Mouse (Mus musculus) liver, embryonic 16.5 days (tissue): Measurements from ENCODE around the gene Gga3. TPM values are rescaled to one million over a fixed set of nuclear protein-coding genes. Genes with fewer than 3 reads are reported as not detected.

Experiments used
- ATAC-seq: fragments of 200-750 bp; cut with Nextera tagmentation; 2 replicates; pipeline ENCODE4 v1.8.0; 2017; ENCODE audit warnings: low read depth, mild to moderate bottlenecking, moderate number of reproducible peaks, moderate library complexity
- H3K27ac ChIP-seq: fragments of 300-500 bp; sonication (generic); 2 replicates; pipeline ENCODE4 v1.5.1; 2014; ENCODE audit warnings: mild to moderate bottlenecking, low read length
- H3K27me3 ChIP-seq: fragments of 300-500 bp; sonication (generic); 2 replicates; pipeline ENCODE4 v1.6.1; 2014; ENCODE audit warnings: low read depth, low read length, mixed read lengths; ENCODE audit not compliant: control insufficient read depth, insufficient read depth
- H3K36me3 ChIP-seq: fragments of 300-500 bp; sonication (generic); 2 replicates; pipeline ENCODE4 v1.6.1; 2014; ENCODE audit warnings: mild to moderate bottlenecking; ENCODE audit not compliant: control insufficient read depth, insufficient read depth
- H3K4me1 ChIP-seq: fragments of 300-500 bp; sonication (generic); 2 replicates; pipeline ENCODE4 v1.6.1; 2014; ENCODE audit warnings: low read depth, low read length, mixed read lengths; ENCODE audit not compliant: control insufficient read depth
- H3K4me2 ChIP-seq: fragments of 300-500 bp; sonication (generic); 2 replicates; pipeline ENCODE4 v1.6.1; 2014; ENCODE audit warnings: low read depth, low read length, mixed read lengths
- H3K4me3 ChIP-seq: fragments of 300-500 bp; sonication (generic); 2 replicates; pipeline ENCODE4 v1.5.1; 2014; ENCODE audit warnings: low read depth, mild to moderate bottlenecking, low read length
- H3K9ac ChIP-seq: fragments of 300-500 bp; sonication (generic); 2 replicates; pipeline ENCODE4 v1.6.1; 2014; ENCODE audit warnings: low read depth, low read length
- H3K9me3 ChIP-seq: fragments of 300-500 bp; sonication (generic); replicated peaks from 2 replicates; pipeline ENCODE4 v1.6.1; 2016; ENCODE audit warnings: low read length; ENCODE audit not compliant: control insufficient read depth
- WGBS: fragments of 180-500 bp; shearing (Covaris S2); extraction: QIAGEN DNeasy Blood & Tissue Kit; methylation state at CpG from one replicate; pipeline ENCODE4 v1.1.7; 2014; ENCODE audit not compliant: insufficient replicate concordance; 5-methylcytosine and 5-hydroxymethylcytosine counted together
- polyA plus RNA-seq: library from polyadenylated mRNA; unstranded; fragments of >200 nt; fragmentation: Nextera tagmentation; extraction: Ambion mirVana; gene quantifications from 2 replicates; pipeline ENCODE4 v1.2.1, GENCODE M21; 2015

Gene Gga3
- polyA plus RNA-seq, 1 experiment from 2014 or later, result 7.9 TPM

- peak overlapping the region; percentile 83 for H3K9ac ChIP-seq
- ATAC-seq, result no peak
- 42% methylated on average over 11 of the region's 11 CpGs for WGBS
- peak overlapping the region; percentile 85 for H3K4me3 ChIP-seq
- H3K9me3 ChIP-seq, result no peaks in the 10 kb centered on the region
- peak overlapping the region; percentile 95 for H3K4me2 ChIP-seq
- H3K4me1 ChIP-seq, result peaks cover 15% of the 10 kb centered on the region
- no peaks in the 10 kb centered on the region for H3K27me3 ChIP-seq
- peaks cover 3% of the 10 kb centered on the region; the same call in 1 of the 2 replicates for H3K36me3 ChIP-seq
- peak overlapping the region; percentile 77 for H3K27ac ChIP-seq
Observed at GRCm38 (mm10) chr11:115626824-115627616, 23.2 kb upstream of the Gga3 start.

GRCm38 (mm10) chr11:115625877-115626276 is 22.0 kb upstream of the Gga3 start:
- Histone ChIP-seq H3K36me3 (peaks cover 3% of the 10 kb centered on the region; the same call in 1 of the 2 replicates), H3K4me3 (no peak overlapping the region), H3K9ac (no peak overlapping the region), H3K9me3 (no peaks in the 10 kb centered on the region), H3K27ac (no peak overlapping the region), H3K4me1 (peaks cover 10% of the 10 kb centered on the region), H3K4me2 (no peak overlapping the region), H3K27me3 (no peaks in the 10 kb centered on the region)
- no peak for ATAC-seq
- WGBS, result 75% methylated on average over 9 of the region's 9 CpGs

- WGBS, result 69% methylated on average over 9 of the region's 9 CpGs
- no peak overlapping the region for H3K4me2 ChIP-seq
- H3K36me3 ChIP-seq, result peaks cover 3% of the 10 kb centered on the region; the same call in 1 of the 2 replicates
- no peak overlapping the region for H3K9ac ChIP-seq
- no peaks in the 10 kb centered on the region for H3K9me3 ChIP-seq
- ATAC-seq, result no peak
- H3K27ac ChIP-seq, result no peak overlapping the region
- no peak overlapping the region for H3K4me3 ChIP-seq
- H3K27me3 ChIP-seq, result no peaks in the 10 kb centered on the region
- H3K4me1 ChIP-seq, result peaks cover 10% of the 10 kb centered on the region
Observed at GRCm38 (mm10) chr11:115623487-115624070, 19.7 kb upstream of the Gga3 start.

- H3K4me2 ChIP-seq, result no peak overlapping the region
- no peak for ATAC-seq
Observed at GRCm38 (mm10) chr11:115619949-115620348, 16.1 kb upstream of the Gga3 start.

GRCm38 (mm10) chr11:115618732-115619516 is 15.1 kb upstream of the Gga3 start:
- Histone ChIP-seq H3K27ac (no peak overlapping the region), H3K9ac (no peak overlapping the region), H3K4me3 (no peak overlapping the region), H3K27me3 (no peaks in the 10 kb centered on the region), H3K36me3 (peaks cover 3% of the 10 kb centered on the region; the same call in 1 of the 2 replicates), H3K4me2 (no peak overlapping the region), H3K9me3 (no peaks in the 10 kb centered on the region), H3K4me1 (peaks cover 2% of the 10 kb centered on the region)
- ATAC-seq, result no peak
- 76% methylated on average over 16 of the region's 16 CpGs for WGBS

More at GRCm38 (mm10) chr11:115619949-115620348, 16.1 kb upstream of the Gga3 start:
- Histone ChIP-seq H3K9ac (no peak overlapping the region), H3K4me3 (no peak overlapping the region), H3K27me3 (no peaks in the 10 kb centered on the region), H3K4me1 (no peaks in the 10 kb centered on the region), H3K36me3 (peaks cover 3% of the 10 kb centered on the region; the same call in 1 of the 2 replicates), H3K9me3 (no peaks in the 10 kb centered on the region), H3K27ac (no peak overlapping the region)
- WGBS, result 82% methylated on average over 7 of the region's 7 CpGs

GRCm38 (mm10) chr11:115618001-115618400 is 14.2 kb upstream of the Gga3 start:
- Histone ChIP-seq H3K9ac (no peak overlapping the region), H3K4me1 (peaks cover 11% of the 10 kb centered on the region), H3K27me3 (no peaks in the 10 kb centered on the region), H3K4me3 (no peak overlapping the region), H3K27ac (no peak overlapping the region), H3K4me2 (no peak overlapping the region), H3K36me3 (peaks cover 2% of the 10 kb centered on the region; the same call in 1 of the 2 replicates), H3K9me3 (no peaks in the 10 kb centered on the region)
- no peak for ATAC-seq
- 65% methylated on average over 1 of the region's 2 CpGs for WGBS

GRCm38 (mm10) chr11:115616893-115617292 is 13.0 kb upstream of the Gga3 start:
- Histone ChIP-seq H3K4me1 (peaks cover 15% of the 10 kb centered on the region), H3K4me3 (no peak overlapping the region), H3K36me3 (no peaks in the 10 kb centered on the region), H3K4me2 (no peak overlapping the region), H3K9ac (no peak overlapping the region), H3K9me3 (no peaks in the 10 kb centered on the region), H3K27me3 (no peaks in the 10 kb centered on the region), H3K27ac (no peak overlapping the region)
- ATAC-seq, result no peak
- WGBS, result 76% methylated on average over 6 of the region's 6 CpGs

GRCm38 (mm10) chr11:115616371-115616770 is 12.5 kb upstream of the Gga3 start:
- Histone ChIP-seq H3K9me3 (no peaks in the 10 kb centered on the region), H3K4me2 (no peak overlapping the region), H3K36me3 (no peaks in the 10 kb centered on the region), H3K27me3 (no peaks in the 10 kb centered on the region), H3K27ac (no peak overlapping the region), H3K9ac (no peak overlapping the region), H3K4me3 (no peak overlapping the region), H3K4me1 (peaks cover 20% of the 10 kb centered on the region)
- ATAC-seq, result no peak
- 80% methylated on average over 7 of the region's 7 CpGs for WGBS
